Mouse (Mus musculus): ENCODE measurements around the gene Ap1g2.
A peak's percentile ranks its signal among the peaks of the same experiment; 100 is the strongest.

The Ap1g2 gene

GRCm38 (mm10) chr14:55105836-55106809, at the start of gene Ap1g2:
Gene Ap1g2, minus strand, starts transcription at chr14:55106593.
- peak; percentile 90 for DNase-seq (ENCODE audit: low read depth, low spot score)

- no peak for DNase-seq (ENCODE audit: low read depth, low spot score)
Measured at GRCm38 (mm10) chr14:55152951-55153481, 46.6 kb upstream of the Ap1g2 start.

DNA sequence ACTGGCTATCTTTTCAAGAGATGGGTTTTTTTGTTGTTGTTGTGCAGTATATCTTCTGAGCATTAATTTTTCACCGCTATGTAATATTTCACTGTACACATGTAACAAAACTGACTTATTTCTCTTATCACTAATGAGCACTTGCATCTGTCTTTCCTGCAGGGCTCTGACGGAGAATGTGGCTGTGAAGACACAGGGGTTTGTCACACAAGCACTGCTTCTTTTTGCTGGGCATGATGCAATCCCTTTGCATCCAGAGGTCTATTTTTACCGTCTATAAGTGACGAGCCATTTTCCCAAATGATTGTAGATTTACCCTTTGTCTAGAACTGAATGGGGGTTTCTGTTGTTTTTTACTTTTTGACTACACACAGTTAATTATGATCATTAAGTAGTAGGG, 45.8 kb upstream of the Ap1g2 start:
- no peak for DNase-seq (ENCODE audit: low read depth, low spot score)

DNA sequence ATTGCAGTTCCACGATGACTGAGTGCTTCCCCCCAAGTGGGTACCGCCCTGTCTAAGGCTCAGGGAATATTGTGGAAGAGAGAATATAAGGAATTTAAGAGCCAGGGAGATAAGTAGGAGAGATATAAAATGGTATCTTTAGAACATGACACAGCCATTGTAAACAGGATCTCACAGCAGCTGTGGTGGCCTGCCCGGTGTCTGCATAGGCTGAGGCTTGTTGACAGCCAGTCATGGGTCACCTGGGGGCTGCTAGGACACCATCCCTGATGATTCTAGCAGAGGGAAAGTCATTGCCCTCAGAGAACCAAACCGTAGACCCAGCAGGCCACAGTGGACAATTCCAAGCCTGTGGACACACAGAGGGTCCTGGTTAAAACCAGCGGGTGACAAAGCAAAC, 44.6 kb upstream of the Ap1g2 start:
- no peak for DNase-seq (ENCODE audit: low read depth, low spot score)

DNA sequence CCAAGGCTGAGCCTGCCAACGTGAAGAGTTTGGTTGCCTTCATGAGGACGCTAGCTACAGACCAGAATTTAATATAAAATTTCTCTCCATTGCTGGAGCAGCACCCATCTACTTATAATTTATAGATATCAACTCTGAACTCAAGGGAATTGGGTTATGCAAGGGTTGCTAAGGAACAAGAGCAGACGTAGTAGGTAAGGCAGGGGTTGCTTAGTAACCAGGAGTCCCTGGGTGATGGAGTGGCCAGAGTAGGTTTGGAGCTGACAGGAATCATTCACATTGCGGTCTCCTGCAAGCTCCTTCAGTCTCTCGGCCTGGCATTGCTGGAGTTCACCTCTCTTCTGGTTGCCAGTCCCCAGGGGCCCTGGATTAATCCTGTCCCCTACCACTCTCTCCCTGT, 42.6 kb upstream of the Ap1g2 start:
- no peak for DNase-seq (ENCODE audit: low read depth, low spot score)

DNA sequence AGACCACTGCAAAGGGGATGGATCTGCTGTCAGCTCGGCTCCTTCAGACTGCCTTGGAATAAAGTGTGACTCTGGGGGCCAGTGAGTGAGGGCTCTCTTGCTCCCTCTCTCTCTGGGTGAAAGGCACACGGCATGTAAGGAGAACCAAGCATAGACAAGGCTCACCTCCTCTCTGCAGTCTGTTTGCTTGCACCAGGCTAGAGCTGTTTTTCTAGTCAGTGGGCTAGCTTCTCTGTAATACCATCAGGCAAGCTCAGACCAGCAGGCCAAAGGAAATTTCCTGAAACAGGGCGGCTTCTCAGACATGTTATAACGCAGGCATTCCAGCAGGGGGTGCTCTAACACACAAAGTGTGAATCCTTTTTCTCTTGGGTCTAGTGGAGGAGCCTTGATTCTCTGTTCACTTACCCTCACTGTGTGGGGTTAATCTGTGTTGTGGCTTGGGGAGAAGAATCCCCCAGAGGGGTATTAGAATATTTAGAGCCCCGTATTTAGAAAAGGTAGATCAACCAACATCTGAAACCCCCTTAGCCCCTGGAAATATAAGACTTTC, 42.0 kb upstream of the Ap1g2 start:
- peak; percentile 66 for DNase-seq (ENCODE audit: low read depth, low spot score)

DNA sequence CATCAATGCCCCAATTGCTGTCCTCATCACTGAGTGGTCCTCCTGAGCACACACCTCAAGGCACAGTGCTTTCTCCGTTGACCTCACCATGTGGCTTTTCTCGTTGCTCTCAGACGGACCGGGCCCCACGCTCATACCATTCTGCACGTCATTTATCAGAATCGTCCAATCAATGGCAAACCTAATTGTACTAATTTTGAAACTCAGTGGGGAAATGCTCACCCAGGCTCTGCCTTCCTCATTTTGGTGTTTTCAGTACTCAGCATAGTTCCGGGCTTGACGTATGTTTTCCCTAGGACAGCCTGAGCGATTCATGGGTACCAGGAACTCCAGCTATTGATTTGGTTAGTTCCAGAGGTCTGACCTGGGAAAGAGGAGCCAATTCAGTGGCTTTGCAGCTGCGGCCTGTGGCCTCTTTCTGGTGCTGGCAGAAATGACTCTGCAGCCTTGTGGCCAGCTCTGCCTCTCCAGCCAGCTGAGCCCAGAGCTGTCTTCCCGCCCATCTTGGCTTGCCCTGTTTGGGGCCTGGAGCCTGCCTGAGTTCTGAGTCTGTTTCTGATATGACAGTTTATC, 40.5 kb upstream of the Ap1g2 start:
- no peak for DNase-seq (ENCODE audit: low read depth, low spot score)

- no peak for DNase-seq (ENCODE audit: low read depth, low spot score)
Measured at GRCm38 (mm10) chr14:55146324-55146723, 39.9 kb upstream of the Ap1g2 start.

GRCm38 (mm10) chr14:55139313-55139712, 32.9 kb upstream of the Ap1g2 start:
- no peak for DNase-seq (ENCODE audit: low read depth, low spot score)

DNA sequence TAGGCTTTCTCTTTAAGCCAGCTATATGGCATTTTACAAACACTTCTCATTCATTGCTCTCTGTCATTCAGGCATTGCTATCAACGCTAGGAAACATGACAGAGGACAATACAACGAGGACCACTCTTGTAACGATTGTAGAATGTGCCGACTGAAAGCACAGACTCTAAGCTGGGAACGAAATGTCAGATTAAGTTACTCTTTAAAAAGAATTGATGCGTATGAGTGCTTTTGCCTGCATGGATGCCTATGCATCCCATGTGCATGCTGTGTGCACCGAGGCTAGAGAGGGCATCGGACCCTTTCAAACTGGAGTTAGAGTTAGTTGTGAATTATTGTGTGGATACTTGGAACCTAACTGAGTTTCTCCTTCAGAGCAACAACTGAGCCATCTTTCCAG, 29.3 kb upstream of the Ap1g2 start:
- no peak for DNase-seq (ENCODE audit: low read depth, low spot score)

DNA sequence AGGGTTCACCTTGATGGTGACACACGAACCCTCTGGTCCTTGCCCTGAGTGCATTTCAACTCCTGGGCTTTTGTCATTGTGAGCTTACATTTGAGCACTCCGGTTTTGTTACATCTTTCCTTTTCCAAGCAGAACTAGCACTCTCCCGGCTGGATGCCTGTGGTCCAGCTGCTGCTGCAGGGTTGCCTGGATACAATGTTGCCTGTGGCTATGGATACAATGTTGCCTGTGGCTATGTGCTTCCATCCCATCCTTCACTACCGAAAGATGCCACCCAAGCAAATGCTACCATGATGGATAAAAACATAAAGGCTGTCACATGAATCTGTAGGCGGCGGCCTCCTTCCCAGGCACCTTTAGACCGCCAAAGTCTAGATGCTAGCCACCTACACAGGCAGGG, 20.1 kb upstream of the Ap1g2 start:
- no peak for DNase-seq (ENCODE audit: low read depth, low spot score)

- DNase-seq (ENCODE audit: low read depth, low spot score) = no peak
Measured at GRCm38 (mm10) chr14:55125711-55126110, 19.3 kb upstream of the Ap1g2 start.

DNA sequence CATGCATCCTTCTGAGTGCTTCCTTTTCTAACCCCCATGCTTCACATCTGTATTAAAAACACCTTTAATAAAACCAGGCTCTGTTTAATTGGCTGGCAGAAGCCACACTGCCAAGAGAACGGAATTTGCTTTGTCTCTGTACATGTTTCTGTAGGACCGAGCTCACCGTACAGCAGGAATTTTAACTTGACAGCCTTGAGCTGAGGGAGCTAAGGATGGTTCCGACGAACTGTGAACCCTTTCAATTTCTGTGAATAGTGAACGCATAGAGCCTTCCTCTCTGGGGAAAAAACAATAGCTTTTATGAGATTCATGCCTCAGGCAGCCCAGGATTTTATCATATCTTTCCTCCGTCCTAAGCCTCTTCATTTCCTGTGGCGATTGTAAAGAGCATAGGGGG, 16.0 kb upstream of the Ap1g2 start:
- no peak for DNase-seq (ENCODE audit: low read depth, low spot score)

DNA sequence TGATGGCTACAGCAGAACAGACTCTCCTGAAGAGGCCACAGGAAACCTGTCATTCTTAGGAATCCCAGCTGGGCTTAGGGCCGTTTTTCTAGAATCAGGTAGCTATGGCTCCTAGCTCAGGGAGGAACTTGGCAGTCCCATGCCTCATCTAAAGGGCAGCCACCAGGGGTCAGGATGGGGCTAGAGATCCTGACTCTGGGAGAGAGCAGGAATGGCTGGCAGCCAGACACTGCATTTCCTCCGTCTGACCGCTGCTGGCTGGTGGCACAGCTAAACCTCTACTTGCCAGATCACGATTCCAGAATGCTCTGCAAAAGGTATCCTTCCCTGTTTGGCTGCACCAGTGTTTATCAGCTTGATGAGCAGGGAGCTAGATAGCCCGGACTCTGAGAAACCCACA, 15.6 kb upstream of the Ap1g2 start:
- DNase-seq (ENCODE audit: low read depth, low spot score) = peak; percentile 93

- peak; percentile 54 for DNase-seq (ENCODE audit: low read depth, low spot score)
Measured at GRCm38 (mm10) chr14:55119421-55120134, 13.2 kb upstream of the Ap1g2 start.

DNA sequence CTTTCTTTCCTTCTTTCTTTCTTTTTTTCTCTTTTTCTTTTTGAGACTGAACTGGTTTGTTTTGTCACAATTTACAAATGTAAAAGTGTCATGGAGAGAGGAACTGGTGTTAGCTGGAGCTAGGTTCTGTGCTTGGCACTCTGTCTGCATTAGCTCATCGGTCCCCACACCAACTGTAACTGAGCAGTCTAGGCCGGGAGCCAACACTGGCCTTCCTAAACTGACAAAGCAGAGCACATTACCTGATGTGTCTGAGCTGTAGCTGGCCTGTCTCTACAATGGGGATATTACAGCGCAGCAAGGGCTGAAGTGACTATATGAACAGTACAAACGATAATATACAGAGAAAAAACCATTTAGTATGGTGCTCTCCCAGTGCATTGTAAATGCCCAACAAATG, 12.5 kb upstream of the Ap1g2 start:
- DNase-seq (ENCODE audit: low read depth, low spot score) = no peak

DNA sequence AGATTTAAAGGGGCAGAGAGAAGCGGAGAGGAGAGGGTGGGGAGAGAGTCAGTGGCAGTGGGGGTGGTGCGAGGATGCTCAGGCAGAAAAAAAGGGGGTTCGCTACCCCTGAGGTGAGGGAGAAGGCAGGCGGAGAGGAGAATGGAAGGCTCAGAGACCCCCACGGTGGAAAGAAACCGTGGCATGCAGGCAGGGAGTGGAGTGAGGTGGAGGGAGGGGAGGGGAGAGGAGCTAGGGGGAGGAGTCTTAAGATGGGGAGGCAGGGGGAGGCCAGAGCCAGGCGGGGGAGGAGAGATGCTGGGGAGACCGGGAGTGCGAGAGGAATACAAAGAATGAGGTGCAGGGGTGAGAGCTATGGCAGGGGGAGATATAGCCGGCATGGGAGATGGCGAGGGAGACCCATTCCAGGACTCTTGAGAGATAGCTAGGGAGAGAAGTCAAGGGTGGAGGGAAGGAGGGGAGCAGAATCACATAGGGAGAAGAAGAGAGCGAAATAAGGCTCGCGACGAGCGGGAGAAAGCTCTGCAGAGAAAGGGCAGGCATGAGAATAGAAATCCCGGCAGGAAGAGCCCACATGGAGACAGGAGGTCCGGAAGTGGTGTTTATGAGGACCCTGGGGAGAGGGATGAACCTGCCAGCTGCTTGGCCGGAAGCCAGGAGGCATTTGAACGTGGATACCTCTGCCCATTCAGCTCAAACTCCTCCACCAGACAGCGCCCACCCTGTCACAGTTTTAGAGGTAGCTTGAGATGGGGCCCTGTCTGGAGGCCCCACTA, 10.2 kb upstream of the Ap1g2 start, which contains the start of gene Jph4:
Jph4 (minus strand) TSS at position 511 of the 776 bp plus-strand sequence.
- DNase-seq (ENCODE audit: low read depth, low spot score) = peak; percentile 41

DNA sequence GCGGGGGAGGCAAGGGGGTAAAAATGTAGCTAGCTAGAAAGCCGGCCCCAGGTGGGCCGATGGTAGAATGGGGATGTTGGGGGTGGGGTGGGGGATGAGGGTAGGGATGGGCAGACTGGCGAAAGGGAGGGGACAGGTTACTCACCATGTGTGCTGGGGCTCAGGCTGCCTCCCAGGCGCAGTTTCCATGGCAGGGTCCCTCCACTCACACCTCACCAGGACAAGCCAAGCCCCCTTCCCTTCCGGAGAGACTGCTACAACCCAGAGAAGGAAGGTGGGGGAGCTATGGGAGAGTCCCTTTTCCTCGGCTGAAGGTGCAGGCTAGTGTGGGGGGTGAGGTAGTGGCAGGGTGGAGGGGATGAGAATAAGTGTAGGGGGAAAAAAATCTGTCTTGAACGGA, 9.5 kb upstream of the Ap1g2 start:
- peak; percentile 42 for DNase-seq (ENCODE audit: low read depth, low spot score)

DNA sequence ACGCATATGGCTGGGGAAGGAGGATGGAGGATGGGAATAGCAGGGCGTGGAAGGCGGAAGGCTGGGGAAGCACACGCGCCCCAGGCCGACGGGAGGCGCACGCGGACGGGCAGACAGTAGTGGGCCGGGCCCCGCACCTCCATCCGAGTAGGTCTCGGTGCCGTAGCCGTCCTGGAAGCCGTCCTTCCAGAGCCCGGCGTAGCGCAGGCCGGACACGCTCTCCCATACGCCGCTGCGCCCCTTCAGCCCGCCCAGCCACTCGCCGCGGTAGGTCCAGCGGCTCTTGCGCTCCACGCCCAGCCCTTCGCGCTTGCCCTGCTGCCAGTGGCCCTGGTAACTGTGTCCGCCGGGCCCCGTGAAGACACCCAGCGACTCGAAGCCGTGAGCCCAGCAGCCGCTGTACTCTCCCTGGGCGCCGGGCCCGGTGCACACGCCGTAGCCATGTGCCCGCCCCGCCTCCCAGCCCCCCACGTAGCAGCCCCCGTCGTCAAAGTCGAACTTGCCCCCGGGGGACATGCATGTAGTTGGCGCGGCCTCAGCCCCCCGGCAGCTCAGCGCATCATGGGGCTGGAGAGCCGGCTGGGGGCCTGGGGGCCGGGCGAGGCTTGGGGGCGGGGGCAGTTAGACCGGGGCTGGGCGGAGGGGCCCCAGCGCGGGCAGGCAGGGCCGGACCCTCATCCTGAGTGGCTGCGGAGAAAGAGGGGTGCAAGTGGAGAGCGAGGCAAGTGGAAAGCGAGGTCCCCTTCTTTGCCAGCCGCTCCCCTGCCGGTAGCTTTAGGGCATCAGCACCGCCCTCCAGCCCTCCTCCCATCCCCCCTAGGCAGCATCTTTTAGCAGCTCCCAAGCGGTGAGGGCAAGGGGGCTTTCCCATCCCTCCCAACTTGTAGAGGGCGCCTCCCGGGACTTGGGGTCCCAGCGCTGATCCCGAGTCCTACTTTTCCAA, 8.6 kb upstream of the Ap1g2 start:
- peak; percentile 55 for DNase-seq (ENCODE audit: low read depth, low spot score)

Measured in ES-CJ7 (cell line).